Mouse (Mus musculus): ENCODE measurements around the gene Mid1.

- no peak for TF ChIP-seq E2F4 (IDR thresholded peaks at IDR 0.05; ENCODE audit: insufficient read depth)
- TF ChIP-seq TCF3 (IDR thresholded peaks at IDR 0.05; ENCODE audit: insufficient read length, low read depth): no peak
- TF ChIP-seq POLR2A (IDR thresholded peaks at IDR 0.05; ENCODE audit: insufficient read length, low read depth): no peak
- no peak for TF ChIP-seq TCF12 (IDR thresholded peaks at IDR 0.05; ENCODE audit: insufficient read depth, poor library complexity, severe bottlenecking)
- no peak for TF ChIP-seq SRF (IDR thresholded peaks at IDR 0.05; ENCODE audit: control insufficient read depth, insufficient read length, low read depth)
- TF ChIP-seq POLR2AphosphoS2 (IDR thresholded peaks at IDR 0.05; ENCODE audit: insufficient read length, low read depth): no peak
- no peak for TF ChIP-seq USF1 (IDR thresholded peaks at IDR 0.05; ENCODE audit: low read depth)
- no peak for TF ChIP-seq MAX (IDR thresholded peaks at IDR 0.05; ENCODE audit: low read depth)
- TF ChIP-seq CEBPB (IDR thresholded peaks at IDR 0.05; ENCODE audit: insufficient read depth, poor library complexity, severe bottlenecking): peak; percentile 87
- no peak for TF ChIP-seq MYOD1 (IDR thresholded peaks at IDR 0.05; ENCODE audit: control insufficient read depth in 1 of 3, insufficient read length in 2 of 3, low read depth in 2 of 3)
- no peak for TF ChIP-seq REST (IDR thresholded peaks at IDR 0.05; ENCODE audit: insufficient read depth, insufficient read length)
Observed at GRCm38 (mm10) chrX:169794831-169795311, 109.9 kb downstream of the Mid1 start.

All from myocyte (in vitro differentiated cells).